Mouse (Mus musculus) sigmoid colon, adult 10 weeks (tissue): ENCODE data around the gene Pirt. TPM values are rescaled to one million over a fixed set of nuclear protein-coding genes. Genes with fewer than 3 reads are reported as not detected.

Experiments used
- polyA plus RNA-seq: library from polyadenylated mRNA; stranded (reverse); fragments of 350-450 nt; fragmentation: Illumina TruSeq; extraction: RNeasy Lipid Tissue Mini Kit (QIAGEN cat#74804); gene quantifications from one replicate; pipeline ENCODE4 v1.2.3, GENCODE M21; 2014; ENCODE audit warnings: low read depth, low replicate concordance

Pirt gene
- 7.2 TPM for polyA plus RNA-seq

DNA sequence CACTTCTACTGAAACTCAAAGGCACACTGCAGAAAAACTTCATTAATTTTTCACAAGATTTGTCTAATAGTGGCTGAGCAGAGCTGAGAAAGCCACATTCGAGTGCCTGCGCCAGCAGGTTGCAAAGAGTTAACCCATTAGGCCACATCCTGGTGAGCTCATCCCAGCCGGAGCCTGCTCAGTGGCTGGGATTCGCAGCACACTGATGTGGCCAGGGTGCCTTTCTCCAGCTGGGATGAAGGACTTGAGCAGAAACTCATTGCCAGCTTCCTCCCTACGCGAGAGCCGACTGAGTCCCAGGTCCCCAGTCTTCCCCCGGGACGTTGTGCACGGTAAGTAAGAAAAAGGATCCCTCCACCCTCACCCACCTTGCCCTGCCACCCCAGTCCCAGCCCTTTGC is at the start of gene Pirt:
Gene Pirt, plus strand, starts transcription at position 171 of the 400 bp plus-strand sequence.

DNA sequence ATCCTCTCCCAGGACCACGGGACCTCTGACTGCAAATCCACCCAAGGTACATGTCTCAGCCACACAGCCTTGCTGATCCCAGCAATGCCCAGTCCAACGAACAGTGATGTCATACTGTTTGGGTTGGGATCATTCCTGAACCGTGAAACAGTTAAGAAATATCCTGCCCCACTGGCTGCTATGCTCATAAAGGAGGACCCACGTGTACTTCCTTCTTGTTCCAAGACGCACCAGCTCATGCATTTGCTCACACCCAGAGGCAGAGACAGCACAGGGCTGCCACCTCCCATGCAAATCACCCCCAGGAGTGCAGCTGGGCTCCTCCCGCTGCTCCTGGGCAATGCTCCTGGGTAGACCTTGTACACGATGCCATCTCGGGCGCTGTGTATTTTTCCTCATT is 44.5 kb downstream of the Pirt start, which contains the start of gene Tmem238l:
Gene Tmem238l, plus strand, starts transcription at position 336 of the 400 bp plus-strand sequence.

Other genes with a start within 250 kb of the Pirt start
- 69.4 TPM for gene Tmem238l, start 44.7 kb downstream of the Pirt start, polyA plus RNA-seq
- 26.7 TPM for gene Tmem220, start 113.2 kb downstream of the Pirt start, polyA plus RNA-seq
- 79.4 TPM for gene Adprm, start 140.6 kb downstream of the Pirt start, polyA plus RNA-seq
- 70.2 TPM for gene Sco1, start 140.7 kb downstream of the Pirt start, polyA plus RNA-seq
- gene Myh3, start 166.3 kb downstream of the Pirt start, polyA plus RNA-seq: not detected